Mouse (Mus musculus): ENCODE measurements around the gene Cog3. TPM values are rescaled to one million over a fixed set of nuclear protein-coding genes. Genes with fewer than 3 reads are reported as not detected.

Cog3 gene
- polyA plus RNA-seq, 2 experiments = 26.5 to 30.8 TPM

GRCm38 (mm10) chr14:75771101-75771501 is 16.8 kb upstream of the Cog3 start:
- DNase-seq (ENCODE audit: low spot score) (no peak), ATAC-seq (ENCODE audit: low FRiP score, low read depth) (no peak)
- Histone ChIP-seq H3K9me3 (ENCODE audit: control insufficient read depth, low read length) (no peaks in the 10 kb centered on the region), H3K27ac (replicated peaks; ENCODE audit: low read depth, low read length) (no peak overlapping the region), H3K4me2 (replicated peaks; ENCODE audit: low read depth, low read length, severe bottlenecking) (no peak overlapping the region), H3K36me3 (ENCODE audit: control insufficient read depth, insufficient read depth, low read length) (no peaks in the 10 kb centered on the region), H3K4me1 (ENCODE audit: control insufficient read depth, insufficient read depth, low read length) (no peaks in the 10 kb centered on the region), H3K27me3 (ENCODE audit: control insufficient read depth, insufficient read depth, low read length) (no peaks in the 10 kb centered on the region), H3K4me3 (replicated peaks; ENCODE audit: low read length) (no peak overlapping the region), H3K9ac (ENCODE audit: low read depth, low read length, severe bottlenecking) (no peak overlapping the region)
- WGBS = 90% methylated on average over 8 of the region's 8 CpGs
- TF ChIP-seq POLR2A (IDR thresholded peaks at IDR 0.05; ENCODE audit: borderline replicate concordance, extremely low read depth, insufficient read depth, insufficient read length) = no peak

GRCm38 (mm10) chr14:75769334-75769733 is 15.0 kb upstream of the Cog3 start:
- 83% methylated on average over 9 of the region's 9 CpGs for WGBS
- no peak for DNase-seq (ENCODE audit: low spot score)

GRCm38 (mm10) chr14:75768275-75768608 is 13.9 kb upstream of the Cog3 start:
- Histone ChIP-seq H3K9ac (ENCODE audit: low read depth, low read length, severe bottlenecking) (no peak overlapping the region), H3K36me3 (ENCODE audit: control insufficient read depth, insufficient read depth, low read length) (0 out of 2 replicates have a peak, but pooled peaks cover 6% of the 10 kb centered on the region), H3K27ac (replicated peaks; ENCODE audit: low read depth, low read length) (no peak overlapping the region), H3K27me3 (ENCODE audit: control insufficient read depth, insufficient read depth, low read length) (no peaks in the 10 kb centered on the region), H3K4me2 (replicated peaks; ENCODE audit: low read depth, low read length, severe bottlenecking) (no peak overlapping the region), H3K9me3 (ENCODE audit: control insufficient read depth, low read length) (no peaks in the 10 kb centered on the region), H3K4me1 (ENCODE audit: control insufficient read depth, insufficient read depth, low read length) (no peaks in the 10 kb centered on the region), H3K4me3 (replicated peaks; ENCODE audit: low read length) (no peak overlapping the region)
- peak; percentile 31; the same call in 1 of the 2 replicates for ATAC-seq (ENCODE audit: low FRiP score, low read depth)
- no peak for DNase-seq (ENCODE audit: low spot score)
- TF ChIP-seq POLR2A (IDR thresholded peaks at IDR 0.05; ENCODE audit: borderline replicate concordance, extremely low read depth, insufficient read depth, insufficient read length) = no peak
- 17% methylated on average over 1 of the region's 1 CpGs for WGBS

More at GRCm38 (mm10) chr14:75769334-75769733, 15.0 kb upstream of the Cog3 start:
- no peaks in the 10 kb centered on the region for H3K4me1 ChIP-seq (ENCODE audit: control insufficient read depth, insufficient read depth, low read length)
- no peak overlapping the region for H3K4me2 ChIP-seq (replicated peaks; ENCODE audit: low read depth, low read length, severe bottlenecking)
- TF ChIP-seq POLR2A (IDR thresholded peaks at IDR 0.05; ENCODE audit: borderline replicate concordance, extremely low read depth, insufficient read depth, insufficient read length) = no peak
- H3K27me3 ChIP-seq (ENCODE audit: control insufficient read depth, insufficient read depth, low read length) = no peaks in the 10 kb centered on the region
- no peaks in the 10 kb centered on the region for H3K9me3 ChIP-seq (ENCODE audit: control insufficient read depth, low read length)
- H3K36me3 ChIP-seq (ENCODE audit: control insufficient read depth, insufficient read depth, low read length) = 0 out of 2 replicates have a peak, but pooled peaks cover 6% of the 10 kb centered on the region
- H3K9ac ChIP-seq (ENCODE audit: low read depth, low read length, severe bottlenecking) = no peak overlapping the region
- no peak overlapping the region for H3K27ac ChIP-seq (replicated peaks; ENCODE audit: low read depth, low read length)
- no peak overlapping the region for H3K4me3 ChIP-seq (replicated peaks; ENCODE audit: low read length)
- no peak for ATAC-seq (ENCODE audit: low FRiP score, low read depth)

- Histone ChIP-seq H3K4me1 (ENCODE audit: control insufficient read depth, insufficient read depth, low read length) (no peaks in the 10 kb centered on the region), H3K9ac (ENCODE audit: low read depth, low read length, severe bottlenecking) (peak overlapping the region; percentile 22; the same call in 1 of the 2 replicates), H3K36me3 (ENCODE audit: control insufficient read depth, insufficient read depth, low read length) (0 out of 2 replicates have a peak, but pooled peaks cover 6% of the 10 kb centered on the region), H3K4me2 (replicated peaks; ENCODE audit: low read depth, low read length, severe bottlenecking) (peak overlapping the region; percentile 43), H3K4me3 (replicated peaks; ENCODE audit: low read length) (peak overlapping the region; percentile 21), H3K27ac (replicated peaks; ENCODE audit: low read depth, low read length) (peak overlapping the region; percentile 56), H3K27me3 (ENCODE audit: control insufficient read depth, insufficient read depth, low read length) (no peaks in the 10 kb centered on the region), H3K9me3 (ENCODE audit: control insufficient read depth, low read length) (no peaks in the 10 kb centered on the region)
- ATAC-seq (ENCODE audit: low FRiP score, low read depth) (peak; percentile 92), DNase-seq (ENCODE audit: low spot score) (peak; percentile 88)
- WGBS = 46% methylated on average over 17 of the region's 17 CpGs
- no peak for TF ChIP-seq POLR2A (IDR thresholded peaks at IDR 0.05; ENCODE audit: borderline replicate concordance, extremely low read depth, insufficient read depth, insufficient read length)
Measured at GRCm38 (mm10) chr14:75767492-75768274, 13.4 kb upstream of the Cog3 start.

- Histone ChIP-seq H3K9me3 (ENCODE audit: control insufficient read depth, low read length) (no peaks in the 10 kb centered on the region), H3K4me3 (replicated peaks; ENCODE audit: low read length) (no peak overlapping the region), H3K4me1 (ENCODE audit: control insufficient read depth, insufficient read depth, low read length) (no peaks in the 10 kb centered on the region), H3K27me3 (ENCODE audit: control insufficient read depth, insufficient read depth, low read length) (no peaks in the 10 kb centered on the region), H3K4me2 (replicated peaks; ENCODE audit: low read depth, low read length, severe bottlenecking) (no peak overlapping the region), H3K9ac (ENCODE audit: low read depth, low read length, severe bottlenecking) (no peak overlapping the region), H3K27ac (replicated peaks; ENCODE audit: low read depth, low read length) (no peak overlapping the region), H3K36me3 (ENCODE audit: control insufficient read depth, insufficient read depth, low read length) (peaks cover 12% of the 10 kb centered on the region; the same call in 1 of the 2 replicates)
- no peak for TF ChIP-seq POLR2A (IDR thresholded peaks at IDR 0.05; ENCODE audit: borderline replicate concordance, extremely low read depth, insufficient read depth, insufficient read length)
- 58% methylated on average over 10 of the region's 10 CpGs for WGBS
- no peak for ATAC-seq (ENCODE audit: low FRiP score, low read depth)
- peak; percentile 65 for DNase-seq (ENCODE audit: low spot score)
Measured at GRCm38 (mm10) chr14:75761028-75761805, 6.9 kb upstream of the Cog3 start.

Measured in limb, embryonic 14.5 days (tissue).